Mouse (Mus musculus): ENCODE data around the gene Rasa4.
"Not testable (repeated sequence)": the region's sequence is repeated elsewhere in the genome, so short reads cannot be mapped to it uniquely, and the experiment has no call there.

The Rasa4 gene

DNA sequence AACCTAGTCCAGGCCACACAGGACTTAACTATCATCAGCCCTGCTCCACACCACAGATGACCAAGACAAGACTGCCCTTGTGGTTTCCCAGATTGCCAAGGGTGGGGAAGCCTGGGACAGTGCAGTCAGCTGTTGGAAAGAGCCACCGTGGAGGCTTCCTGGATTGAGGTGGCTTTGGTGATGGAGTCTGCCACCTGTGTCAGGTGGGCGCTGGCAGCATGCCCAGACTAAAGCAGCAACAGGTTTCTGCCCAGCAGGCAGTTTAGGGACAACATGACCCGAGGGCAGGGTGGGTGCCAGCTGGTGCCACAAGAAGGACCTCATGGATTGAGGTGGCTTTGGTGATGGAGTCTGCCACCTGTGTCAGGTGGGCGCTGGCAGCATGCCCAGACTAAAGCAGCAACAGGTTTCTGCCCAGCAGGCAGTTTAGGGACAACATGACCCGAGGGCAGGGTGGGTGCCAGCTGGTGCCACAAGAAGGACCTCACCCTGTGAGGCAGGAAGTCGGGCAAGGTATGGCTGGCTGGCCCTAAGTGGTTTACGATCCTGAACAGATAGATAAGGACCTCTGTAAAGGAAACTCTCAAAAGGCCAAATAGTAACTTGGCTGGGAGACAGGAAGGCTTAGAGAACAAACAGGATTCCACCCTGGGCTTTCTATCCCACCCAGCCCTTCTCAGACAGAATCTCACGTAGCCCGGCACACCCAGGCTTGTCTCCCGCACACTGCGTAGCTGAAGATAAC is 17.1 kb upstream of the Rasa4 start:
- DNase-seq (ENCODE audit: low spot score), result not testable (repeated sequence)

DNA sequence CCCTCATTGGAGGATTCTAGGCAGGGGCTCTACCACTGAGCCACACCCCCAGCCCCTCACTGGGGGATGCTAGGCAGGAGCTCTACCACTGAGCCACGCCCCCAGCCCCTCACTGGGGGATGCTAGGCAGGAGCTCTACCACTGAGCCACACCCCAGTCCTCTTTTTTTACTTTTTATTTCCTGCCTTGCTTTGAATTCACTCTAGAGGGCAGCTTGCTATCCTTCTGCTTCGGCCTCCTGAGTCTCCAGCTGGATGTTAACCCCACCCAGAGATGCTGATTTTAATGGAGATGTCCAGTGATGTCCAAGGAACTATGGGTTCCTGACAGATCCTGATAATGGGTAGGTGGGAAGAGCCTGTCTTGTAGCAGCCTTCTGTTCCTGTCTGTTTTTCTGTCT is 14.3 kb upstream of the Rasa4 start:
- no peak for DNase-seq (ENCODE audit: low spot score)

DNA sequence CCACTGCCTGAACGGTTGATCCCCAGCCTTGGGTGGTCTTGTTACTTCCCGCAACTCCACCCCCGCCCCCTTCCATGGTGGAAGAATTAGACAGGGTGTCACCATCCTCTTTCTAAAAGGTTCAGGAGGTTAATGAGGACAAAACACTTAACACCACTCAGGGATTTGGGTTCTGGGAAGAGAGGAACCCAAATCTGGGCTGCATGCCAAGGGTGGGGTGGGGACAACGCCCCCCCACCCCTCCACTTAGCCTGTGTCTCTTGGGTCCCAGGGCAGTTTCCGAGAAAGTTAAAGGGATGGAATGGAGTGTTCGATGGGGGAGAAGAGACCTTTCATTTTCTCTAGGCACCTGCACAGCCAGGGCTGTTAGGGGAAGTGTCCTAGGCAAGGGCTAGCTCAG is 10.7 kb upstream of the Rasa4 start:
- no peak for DNase-seq (ENCODE audit: low spot score)

DNA sequence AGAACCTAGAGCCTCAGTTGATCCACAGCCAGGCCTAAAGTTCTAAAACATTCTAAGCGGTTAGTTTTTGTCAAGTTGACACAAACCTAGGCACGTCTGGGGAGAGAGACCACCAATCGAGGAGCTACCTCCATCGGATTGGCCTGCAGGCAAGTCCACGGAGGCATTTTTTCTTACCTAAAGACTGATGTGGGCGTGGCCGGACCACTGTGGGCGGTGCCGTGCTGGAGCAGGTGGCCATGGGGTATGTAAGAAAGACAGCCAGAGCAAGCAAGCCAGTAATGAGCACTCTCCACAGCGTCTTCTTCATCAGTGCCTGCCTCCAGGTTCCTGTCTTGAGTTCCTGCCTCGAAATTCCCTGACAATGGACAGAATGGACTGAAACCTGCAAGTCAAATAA is 10.2 kb upstream of the Rasa4 start:
- DNase-seq (ENCODE audit: low spot score), result no peak

DNA sequence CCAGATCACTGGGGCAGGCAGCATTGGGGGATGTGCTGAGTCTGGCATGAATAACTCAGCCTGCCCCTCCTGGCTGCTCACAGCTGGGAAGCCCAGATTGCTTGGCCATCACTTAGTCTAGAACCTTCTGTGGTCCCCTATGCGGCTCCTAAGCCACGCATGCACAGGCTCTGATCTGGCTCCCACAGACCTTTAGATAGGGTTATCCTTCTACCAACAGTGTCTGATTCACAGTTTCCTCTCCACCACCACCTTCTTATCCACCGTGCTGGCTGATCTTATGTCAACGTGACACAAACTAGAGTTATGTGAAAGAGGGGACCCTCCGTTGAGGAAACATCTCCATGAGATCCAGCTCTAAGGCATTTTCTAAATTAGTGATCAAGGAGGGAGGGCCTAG is 8.6 kb upstream of the Rasa4 start:
- no peak for DNase-seq (ENCODE audit: low spot score)

DNA sequence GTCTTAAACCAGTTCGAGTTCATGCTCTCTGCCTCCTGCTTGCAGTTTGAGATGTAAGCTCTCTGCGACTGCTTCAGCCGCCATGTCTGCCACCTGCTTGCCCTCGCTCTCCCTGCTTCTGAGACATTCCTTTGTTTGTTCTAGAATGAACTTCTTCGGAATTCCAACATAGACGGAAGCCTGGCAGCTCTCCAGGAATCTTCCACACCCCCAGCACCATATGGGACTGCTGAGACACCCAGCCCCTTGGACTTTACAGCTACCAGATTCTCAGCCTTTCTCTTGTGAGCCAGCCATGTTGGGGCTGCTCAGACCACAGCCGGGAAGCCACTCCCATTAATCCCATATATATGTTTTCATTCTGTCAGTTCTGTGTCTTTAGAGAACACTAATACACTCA is 7.4 kb upstream of the Rasa4 start:
- DNase-seq (ENCODE audit: low spot score), result no peak

DNA sequence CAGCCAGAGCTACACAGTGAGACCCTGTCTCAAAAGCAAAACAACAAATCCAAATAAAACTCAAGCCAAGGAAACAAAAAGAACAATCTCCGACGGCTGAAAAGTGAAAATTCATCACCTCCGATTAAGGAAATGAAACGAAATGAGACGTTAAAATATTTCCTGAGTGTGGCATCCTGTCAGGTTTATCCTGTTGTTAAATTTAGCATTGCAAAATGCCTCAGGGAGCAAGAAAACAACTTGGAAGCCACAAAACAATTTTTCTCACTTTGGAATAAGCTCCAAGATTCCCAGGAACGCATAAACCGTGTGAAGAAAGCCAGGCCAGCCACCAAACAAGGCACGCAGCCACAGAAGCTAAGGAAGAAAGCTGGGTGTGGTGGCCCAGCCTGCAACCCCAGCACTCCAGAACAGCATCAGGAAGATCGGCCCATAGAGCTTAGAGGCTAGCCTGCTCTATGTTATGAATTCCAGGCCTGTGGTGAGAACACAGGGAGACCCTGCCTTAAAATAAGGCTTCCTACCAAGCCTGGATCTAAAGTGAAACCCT is 6.6 kb upstream of the Rasa4 start:
- no peak for DNase-seq (ENCODE audit: low spot score)

DNA sequence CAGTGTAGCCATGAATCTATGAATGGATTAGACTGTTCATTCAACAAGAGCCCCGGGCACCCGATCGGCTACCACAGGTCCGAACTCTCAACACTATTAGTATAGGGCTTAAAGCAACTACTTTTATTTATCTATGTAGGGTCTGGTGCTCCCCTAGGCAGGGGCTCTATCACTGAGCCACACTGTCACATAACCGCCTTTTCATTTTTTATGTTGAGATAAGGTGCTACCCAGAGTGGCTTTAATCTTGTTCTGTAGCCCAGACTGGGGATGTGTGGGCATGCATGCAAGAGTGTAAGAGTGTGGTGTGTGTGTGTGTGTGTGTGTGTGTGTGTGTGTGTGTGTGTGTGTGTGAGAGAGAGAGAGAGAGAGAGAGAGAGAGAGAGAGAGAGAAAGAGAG is 5.6 kb upstream of the Rasa4 start:
- DNase-seq (ENCODE audit: low spot score), result no peak

DNA sequence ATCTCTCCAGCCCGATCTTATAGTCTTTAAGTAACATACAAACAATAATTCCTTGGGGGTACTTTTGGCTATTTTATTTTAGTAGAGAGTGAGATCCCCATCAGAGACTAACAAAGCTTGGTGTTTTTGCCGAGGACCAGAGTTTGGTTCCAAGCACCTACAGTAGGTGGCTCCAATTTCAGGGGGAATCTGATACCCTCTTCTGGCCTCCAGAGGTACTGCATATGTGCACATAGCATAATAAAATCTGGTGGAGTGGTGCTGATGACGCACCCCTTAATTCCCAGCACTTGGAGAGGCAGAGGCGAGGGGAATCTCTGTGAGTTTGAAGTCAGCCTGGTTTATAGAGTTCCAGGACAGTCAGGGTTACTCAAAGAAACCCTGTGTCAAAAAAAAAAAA is 1.4 kb upstream of the Rasa4 start:
- DNase-seq (ENCODE audit: low spot score), result no peak

DNA sequence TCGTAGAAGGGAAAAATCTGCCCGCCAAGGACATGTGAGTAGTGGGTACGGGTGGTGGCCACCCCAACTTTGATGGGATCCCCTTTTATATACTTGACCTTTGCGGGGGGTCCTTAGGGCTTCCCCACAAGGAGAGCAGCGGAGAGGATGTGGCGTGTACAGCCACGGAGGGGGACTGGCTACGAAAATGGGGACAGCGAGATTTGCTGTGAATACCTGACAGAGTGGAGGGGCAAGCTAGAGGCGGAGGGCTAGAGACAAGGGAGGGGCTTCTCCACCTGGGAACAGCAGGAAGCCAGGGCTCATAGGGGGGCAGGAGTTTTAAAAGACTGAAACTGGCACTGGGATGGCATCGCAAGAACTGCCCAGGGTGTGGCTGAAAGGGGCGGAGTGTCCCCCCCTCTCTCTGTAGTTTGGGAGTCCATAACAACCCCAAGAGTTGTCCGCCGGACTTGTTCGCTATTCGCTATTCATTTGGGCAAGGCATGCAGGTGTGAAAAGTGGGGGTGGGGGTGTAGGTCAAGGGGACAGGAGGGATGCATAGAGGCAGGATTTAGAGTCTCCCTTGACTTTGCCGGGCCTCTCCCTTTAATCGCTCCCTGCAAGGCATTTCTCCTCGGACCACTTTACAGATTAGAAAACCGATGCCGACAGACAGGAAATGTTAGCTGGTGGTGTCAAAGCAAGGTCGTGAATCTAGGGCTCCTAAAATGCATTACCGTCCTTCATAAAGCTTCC is 597 bp downstream of the Rasa4 start:
- DNase-seq (ENCODE audit: low spot score), result peak; percentile 27

DNA sequence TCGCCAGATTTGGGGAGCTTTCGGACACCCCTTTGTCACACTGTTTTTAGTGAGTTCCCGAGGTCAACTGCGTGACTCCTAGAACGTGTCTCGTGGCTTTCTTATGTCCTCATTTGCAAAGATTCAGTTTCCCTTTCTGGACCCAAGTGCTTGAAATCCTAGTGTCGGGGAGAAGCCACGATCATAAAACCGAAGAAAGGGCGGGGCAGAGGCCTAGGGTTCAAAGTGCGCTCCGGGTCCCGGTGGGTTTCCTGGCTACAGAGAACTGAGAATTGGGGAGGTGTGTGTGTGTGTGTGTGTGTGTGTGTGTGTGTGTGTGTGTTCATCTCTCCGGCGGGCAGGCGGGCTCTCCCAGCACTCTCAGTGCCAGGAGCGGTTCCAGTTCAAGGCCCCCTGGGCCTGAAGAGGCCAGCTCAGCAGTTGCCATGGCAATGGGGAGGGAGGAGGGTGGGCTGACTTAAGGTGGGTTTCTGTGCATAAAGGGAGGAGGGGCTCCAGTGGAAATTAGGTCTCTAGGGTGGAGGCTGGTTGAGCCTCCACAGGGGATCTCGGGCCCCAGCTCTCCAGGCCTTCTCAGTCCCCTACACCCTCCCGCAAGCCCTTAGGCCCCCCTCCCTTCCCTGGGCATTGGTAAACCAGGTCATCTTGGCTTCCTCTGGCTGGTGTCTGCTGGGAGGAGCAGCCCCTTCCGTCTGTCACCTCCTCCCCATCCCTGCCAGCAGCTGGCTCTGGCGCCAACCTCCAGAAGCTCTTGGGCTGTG is 1.4 kb downstream of the Rasa4 start:
- peak; percentile 86 for DNase-seq (ENCODE audit: low spot score)

DNA sequence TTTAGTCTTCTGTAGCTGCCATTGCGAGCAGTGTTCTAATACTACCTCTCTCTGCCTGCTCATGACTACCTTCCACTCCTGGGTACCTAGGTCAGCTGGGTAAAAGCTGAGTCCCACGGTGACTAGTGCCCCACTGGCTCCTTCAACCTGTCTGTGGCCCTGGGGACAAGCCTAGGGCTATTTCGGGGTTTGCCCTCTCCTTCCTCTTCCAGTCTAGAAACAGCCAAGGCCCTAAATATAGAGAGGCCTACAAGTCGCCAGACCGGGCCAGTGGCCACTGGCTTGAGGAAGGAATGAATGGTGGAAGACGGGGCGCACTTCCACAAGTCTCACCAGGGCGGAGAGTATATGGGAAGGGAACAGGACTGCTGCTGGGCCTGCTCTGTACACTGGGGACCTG is 2.6 kb downstream of the Rasa4 start:
- no peak for DNase-seq (ENCODE audit: low spot score)

DNA sequence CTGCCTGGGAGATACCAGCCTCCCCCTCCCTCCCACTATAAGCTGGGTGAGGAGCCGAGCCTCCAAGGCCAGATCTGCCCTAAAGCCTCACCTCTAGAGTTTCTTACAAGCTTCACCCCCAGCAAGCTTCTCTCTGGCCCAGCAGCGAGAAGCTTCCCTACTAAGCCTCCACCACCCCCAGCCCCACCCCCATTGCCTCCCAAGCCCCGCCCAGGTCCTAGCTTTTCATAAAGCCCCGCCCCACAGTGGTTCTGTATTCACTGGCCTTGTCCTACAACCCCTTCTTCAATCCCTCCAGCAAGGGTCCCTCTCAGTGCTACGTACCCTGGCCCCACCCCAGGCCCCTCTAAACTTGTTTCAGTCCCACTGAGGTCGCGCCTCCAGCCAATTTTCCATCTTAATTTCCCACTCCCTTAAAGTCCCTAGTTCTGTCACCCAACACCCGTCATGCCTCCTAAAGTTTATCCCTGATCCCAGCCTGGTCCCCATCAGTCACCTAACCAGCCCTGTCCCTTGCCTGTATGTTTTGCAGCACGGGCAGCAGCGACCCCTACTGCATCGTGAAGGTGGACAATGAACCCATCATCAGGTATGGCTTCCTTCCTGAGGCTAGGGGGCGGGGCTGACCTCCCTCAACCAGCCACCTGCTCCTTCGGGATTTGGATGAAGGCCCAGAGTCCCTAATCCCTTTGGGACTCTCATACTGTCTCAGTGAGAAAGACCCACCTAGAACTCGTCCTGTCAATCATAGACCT is 5.3 kb downstream of the Rasa4 start:
- no peak for DNase-seq (ENCODE audit: low spot score)

DNA sequence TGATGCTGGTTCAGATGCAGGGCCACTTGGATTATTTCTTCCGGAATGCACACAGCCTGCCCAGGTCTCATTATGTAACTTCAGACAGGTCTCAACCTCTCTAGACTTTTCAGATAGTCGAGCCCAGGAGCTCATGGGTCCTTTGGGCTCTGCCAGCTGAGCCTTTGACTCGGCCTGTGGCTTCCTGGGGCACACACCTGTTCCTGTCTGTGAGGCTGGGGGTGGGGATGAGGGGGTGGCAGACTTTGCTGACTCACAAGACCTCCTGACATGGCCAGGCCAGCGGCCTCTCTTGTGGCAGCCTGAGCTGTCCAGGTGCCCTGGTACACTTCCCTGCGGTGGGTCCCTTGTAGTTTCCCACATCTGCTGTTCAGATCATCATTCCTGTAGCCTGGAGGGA is 8.2 kb downstream of the Rasa4 start:
- no peak for DNase-seq (ENCODE audit: low spot score)

DNA sequence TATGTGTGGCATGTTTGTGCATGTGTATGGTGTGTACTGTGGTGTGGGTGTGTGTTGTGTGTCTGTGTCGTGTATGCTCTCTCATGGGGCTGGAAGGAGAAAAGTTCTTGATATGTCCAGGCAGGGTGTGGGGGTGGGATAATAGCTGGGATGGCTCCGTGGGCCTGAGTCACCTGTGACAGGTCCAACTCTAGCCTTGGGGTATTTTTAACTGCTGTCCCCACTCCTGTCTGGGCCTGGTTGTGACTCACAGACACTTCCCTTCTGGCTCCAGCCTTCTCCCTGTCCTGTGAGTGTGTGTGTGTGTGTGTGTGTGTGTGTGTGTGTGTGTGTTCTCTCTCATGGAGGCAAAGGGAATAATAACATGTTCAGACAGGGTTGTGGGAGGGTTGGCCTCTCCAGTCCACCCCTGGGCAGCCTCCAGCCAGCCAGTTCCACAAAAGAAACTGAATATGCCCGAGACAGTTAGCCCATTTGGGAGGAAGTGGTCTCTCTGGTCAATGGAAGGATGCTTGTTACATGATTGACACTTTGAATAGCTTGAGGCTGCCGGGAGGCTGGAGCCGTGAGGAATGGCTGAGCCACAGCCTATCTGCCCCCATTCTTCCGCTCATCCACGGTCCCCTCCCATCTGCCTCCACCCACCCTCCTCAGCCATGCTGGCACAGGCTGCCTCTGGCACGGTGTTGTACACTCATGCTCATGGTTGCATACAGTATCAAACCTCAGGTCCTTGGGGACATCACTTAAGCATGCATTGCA is 10.7 kb downstream of the Rasa4 start:
- DNase-seq (ENCODE audit: low spot score), result no peak

DNA sequence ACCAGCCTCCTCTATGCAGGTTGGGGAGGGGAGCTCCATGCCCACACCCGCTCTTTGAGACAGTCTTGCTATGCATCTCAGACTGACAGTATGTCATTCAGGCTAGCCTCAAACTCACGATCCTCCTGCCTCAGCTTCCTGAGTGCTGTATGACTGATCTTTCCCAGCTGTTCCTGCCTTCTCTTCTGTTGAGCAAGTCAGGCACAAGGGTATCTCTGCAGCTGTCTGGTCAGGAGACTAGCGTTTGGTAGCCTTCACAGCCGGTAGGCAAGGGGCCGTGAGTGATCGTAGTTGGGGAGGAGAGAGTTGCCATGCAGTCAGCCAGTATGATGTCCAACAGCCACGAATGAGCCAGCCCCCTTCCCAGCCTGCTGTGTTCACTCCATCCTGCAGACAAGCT is 11.4 kb downstream of the Rasa4 start:
- DNase-seq (ENCODE audit: low spot score), result no peak

DNA sequence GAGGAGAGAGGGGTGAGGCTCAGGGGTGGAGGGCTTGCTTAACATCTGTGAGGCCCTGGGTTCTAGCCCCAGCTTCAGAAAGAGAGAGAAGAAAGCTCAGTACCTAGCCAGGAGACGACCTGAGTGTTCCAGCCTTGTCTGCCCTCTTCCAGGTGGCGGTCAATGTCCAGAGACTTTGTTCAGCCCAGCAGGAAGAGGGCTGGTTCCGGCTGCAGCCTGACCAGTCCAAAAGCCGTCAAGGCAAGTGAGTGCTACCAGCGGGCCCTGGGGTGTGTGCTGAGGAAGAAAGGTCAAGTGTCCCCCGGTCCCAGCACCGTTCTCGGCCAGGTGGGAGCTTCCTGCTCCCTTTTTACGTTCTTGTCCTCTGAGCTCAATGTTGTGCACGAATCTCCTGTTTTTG is 14.8 kb downstream of the Rasa4 start:
- no peak for DNase-seq (ENCODE audit: low spot score)

DNA sequence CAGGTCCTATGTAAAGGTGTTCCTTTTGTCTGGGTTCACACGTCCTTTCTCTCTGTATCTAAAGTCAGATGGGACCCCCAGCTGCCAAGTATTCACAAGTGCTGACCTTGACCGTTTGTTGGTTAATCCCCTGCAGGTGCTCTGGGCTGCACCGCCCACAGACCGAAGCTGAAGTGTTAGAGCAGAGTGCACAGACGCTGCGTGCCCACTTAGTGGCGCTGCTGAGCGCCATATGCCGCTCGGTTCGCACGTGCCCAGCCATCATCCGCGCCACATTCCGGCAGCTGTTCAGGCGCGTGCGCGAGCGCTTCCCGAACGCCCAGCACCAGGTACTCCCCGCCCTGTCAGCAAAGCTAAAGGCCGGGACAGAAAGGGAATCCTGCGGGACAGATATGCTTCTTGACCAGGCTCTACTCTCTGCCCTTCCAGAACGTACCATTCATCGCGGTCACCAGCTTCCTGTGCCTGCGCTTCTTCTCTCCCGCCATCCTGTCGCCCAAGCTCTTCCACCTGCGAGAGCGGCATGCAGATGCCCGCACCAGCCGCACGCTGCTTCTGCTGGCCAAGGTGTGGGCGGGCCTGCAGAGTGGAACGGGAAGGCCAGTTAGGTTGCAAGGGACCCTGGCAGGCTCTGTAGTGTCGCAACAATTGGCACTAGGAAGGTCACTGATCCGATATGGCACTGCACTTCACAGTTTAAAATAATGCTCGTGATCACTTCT is 18.5 kb downstream of the Rasa4 start:
- peak; percentile 91 for DNase-seq (ENCODE audit: low spot score)

DNA sequence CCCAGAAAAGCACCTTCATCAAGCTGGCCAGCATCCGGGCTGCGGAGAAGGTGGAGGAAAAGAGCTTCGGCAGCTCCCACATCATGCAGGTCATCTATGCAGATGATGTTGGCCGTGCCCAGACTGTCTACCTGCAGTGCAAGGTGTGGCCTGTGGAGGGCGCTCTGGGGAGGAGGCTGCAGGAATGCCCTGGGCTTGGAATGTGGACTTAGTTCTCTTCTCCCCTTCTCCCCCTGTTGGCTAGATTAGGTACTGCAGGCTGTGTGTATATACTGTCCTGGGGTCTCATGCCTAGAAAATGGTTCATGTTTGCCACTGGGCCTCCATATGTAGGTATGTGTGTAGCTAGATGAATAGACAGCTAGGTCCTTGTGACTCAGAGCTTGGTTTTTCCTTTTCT is 20.8 kb downstream of the Rasa4 start:
- peak; percentile 66 for DNase-seq (ENCODE audit: low spot score)

DNA sequence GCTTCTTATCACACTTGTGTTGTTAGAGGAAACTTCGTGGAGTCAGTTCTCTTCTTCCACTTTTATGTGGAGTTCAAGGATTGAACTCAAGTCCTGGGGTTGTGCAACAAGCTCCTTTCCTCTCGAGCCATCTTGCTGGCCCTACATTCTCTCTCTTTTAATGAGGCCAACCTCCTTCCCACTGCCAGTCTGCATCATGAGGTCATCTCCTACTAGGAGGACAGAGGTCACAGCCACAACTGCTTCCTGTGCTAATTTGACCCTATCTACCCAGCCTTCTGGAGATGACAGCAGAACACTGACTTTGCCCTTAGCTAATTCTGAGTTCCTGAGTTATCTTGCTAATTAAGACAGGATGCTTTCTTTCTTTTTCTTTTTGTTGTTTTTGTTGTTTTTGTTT is 24.8 kb downstream of the Rasa4 start:
- no peak for DNase-seq (ENCODE audit: low spot score)

DNA sequence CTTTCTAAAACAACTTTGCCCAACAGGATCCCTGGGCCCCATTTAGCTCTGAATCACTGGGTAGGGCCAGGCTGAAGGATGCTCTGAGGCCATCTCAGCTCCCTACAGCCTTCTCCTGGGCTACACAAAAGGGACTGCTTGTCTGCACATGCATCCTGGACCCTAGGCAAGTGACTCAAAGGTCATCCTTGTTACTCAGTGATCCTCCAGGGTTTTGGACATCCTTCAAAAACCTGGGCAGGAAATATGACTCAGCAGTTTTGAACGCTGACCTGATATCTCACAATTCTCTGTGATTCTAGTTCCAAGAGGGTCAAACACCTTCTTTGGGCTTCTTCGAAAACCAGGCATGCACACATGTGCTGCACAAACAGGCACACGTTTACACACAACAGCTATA is 25.3 kb downstream of the Rasa4 start:
- no peak for DNase-seq (ENCODE audit: low spot score)

Measured in retina, embryonic 14.5 days (tissue).